Mouse (Mus musculus): Measurements from ENCODE around the gene Fbxw21. TPM values are rescaled to one million over a fixed set of nuclear protein-coding genes. Genes with fewer than 3 reads are reported as not detected.

The Fbxw21 gene
- total and polyA plus RNA-seq, 3 experiments: not detected

DNA sequence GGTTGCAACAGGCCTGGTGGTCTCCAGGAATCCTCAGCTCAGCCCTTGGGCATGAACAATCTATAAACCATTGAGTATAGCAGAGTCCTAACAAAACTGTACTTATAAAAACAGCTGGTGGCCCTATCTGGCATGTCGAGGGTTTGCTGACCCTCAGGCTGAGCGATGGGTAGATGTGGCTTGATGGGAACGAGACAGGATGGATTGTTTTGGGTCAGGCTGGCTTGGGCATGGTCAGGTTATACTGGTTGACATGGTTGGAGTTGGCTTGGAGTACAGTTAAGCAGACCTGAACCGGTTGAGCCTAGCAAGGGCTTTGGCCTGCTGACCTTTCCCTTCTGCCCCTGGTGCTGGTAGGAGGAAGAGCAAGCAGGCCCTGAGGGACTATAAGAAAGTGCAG lies 50.7 kb downstream of the Fbxw21 start:
- WGBS: 79% methylated on average over 4 of the region's 4 CpGs
- intact Hi-C loops (cut with DNase I): no loop called here
- no peak overlapping the region for H3K27ac ChIP-seq
- no peak overlapping the region for H3K4me3 ChIP-seq
- H3K27me3 ChIP-seq (ENCODE audit: control insufficient read depth, insufficient read depth, low read length): no peaks in the 10 kb centered on the region
- no peak for TF ChIP-seq CTCF (IDR thresholded peaks at IDR 0.05)
- no peak for TF ChIP-seq POLR2A (IDR thresholded peaks at IDR 0.05; ENCODE audit: insufficient read depth, low read depth, low read length)
- H3K79me2 ChIP-seq (replicated peaks; ENCODE audit: control insufficient read depth, insufficient read depth, low read length): no peaks in the 10 kb centered on the region
- H3K4me1 ChIP-seq (ENCODE audit: control insufficient read depth, insufficient read depth, low read length): no peaks in the 10 kb centered on the region
- H3K36me3 ChIP-seq (ENCODE audit: control insufficient read depth, insufficient read depth, low read length): no peaks in the 10 kb centered on the region
- H3K9ac ChIP-seq (ENCODE audit: low read depth, low read length): no peak overlapping the region
- DNase-seq: no peak

DNA sequence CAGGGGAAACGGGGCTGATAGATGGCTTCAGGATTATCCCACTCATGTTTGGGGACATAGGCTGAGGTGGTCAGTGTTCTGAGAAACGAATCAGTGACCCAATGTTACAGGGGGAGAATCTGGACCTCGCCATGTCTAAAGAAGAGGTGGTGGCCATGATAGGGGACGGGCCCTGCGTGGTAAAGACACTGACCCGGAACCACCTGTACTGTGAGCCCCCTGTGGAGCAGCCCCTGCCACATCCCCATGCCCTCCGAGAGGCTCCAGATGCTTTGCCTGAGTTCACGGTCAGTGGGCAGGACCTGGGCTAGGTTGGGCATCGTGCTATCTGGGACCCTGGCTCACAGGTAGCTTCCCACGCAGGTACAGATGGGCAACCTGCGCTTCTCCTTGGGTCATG lies 51.6 kb downstream of the Fbxw21 start:
- H3K79me2 ChIP-seq (replicated peaks; ENCODE audit: control insufficient read depth, insufficient read depth, low read length): no peaks in the 10 kb centered on the region
- intact Hi-C loops (cut with DNase I): no loop called here
- WGBS: 90% methylated on average over 11 of the region's 11 CpGs
- no peak overlapping the region for H3K4me3 ChIP-seq
- no peaks in the 10 kb centered on the region for H3K36me3 ChIP-seq (ENCODE audit: control insufficient read depth, insufficient read depth, low read length)
- no peaks in the 10 kb centered on the region for H3K4me1 ChIP-seq (ENCODE audit: control insufficient read depth, insufficient read depth, low read length)
- DNase-seq: peak in 1 of 2 experiments; percentile 12
- H3K9ac ChIP-seq (ENCODE audit: low read depth, low read length): no peak overlapping the region
- TF ChIP-seq CTCF (IDR thresholded peaks at IDR 0.05) (no peak), POLR2A (IDR thresholded peaks at IDR 0.05; ENCODE audit: insufficient read depth, low read depth, low read length) (no peak), EP300 (IDR thresholded peaks at IDR 0.05; ENCODE audit: insufficient read depth, low read depth, low read length) (no peak)
- no peaks in the 10 kb centered on the region for H3K27me3 ChIP-seq (ENCODE audit: control insufficient read depth, insufficient read depth, low read length)
- H3K27ac ChIP-seq: no peak overlapping the region

DNA sequence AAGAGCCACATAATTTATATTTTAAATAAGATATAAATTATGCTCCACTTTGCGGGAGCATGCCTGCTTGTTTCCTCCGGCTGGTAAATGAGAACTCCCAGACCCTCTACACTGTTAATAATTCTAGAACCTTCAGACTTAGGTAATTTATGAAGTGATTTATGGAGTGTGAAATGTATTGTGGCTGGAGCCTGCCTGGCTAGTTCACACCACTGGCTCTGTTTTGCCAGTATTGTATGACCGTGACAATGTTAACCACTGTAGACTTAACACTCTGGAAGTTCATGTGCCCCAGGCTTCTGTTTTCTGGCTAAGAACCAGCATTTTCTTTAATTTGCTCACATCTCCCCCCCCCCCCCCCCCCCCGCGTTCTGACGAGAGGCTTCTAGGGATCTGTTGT lies 54.5 kb downstream of the Fbxw21 start:
- TF ChIP-seq POLR2A (IDR thresholded peaks at IDR 0.05; ENCODE audit: insufficient read depth, low read depth, low read length): no peak
- TF ChIP-seq CTCF (IDR thresholded peaks at IDR 0.05): no peak
- no peak for TF ChIP-seq EP300 (IDR thresholded peaks at IDR 0.05; ENCODE audit: insufficient read depth, low read depth, low read length)
- no peaks in the 10 kb centered on the region for H3K79me2 ChIP-seq (replicated peaks; ENCODE audit: control insufficient read depth, insufficient read depth, low read length)
- no peaks in the 10 kb centered on the region for H3K36me3 ChIP-seq (ENCODE audit: control insufficient read depth, insufficient read depth, low read length)
- no peak overlapping the region for H3K27ac ChIP-seq
- no peaks in the 10 kb centered on the region for H3K27me3 ChIP-seq (ENCODE audit: control insufficient read depth, insufficient read depth, low read length)
- DNase-seq: no peak
- no peak overlapping the region for H3K4me3 ChIP-seq
- no peaks in the 10 kb centered on the region for H3K4me1 ChIP-seq (ENCODE audit: control insufficient read depth, insufficient read depth, low read length)
- 77% methylated on average over 6 of the region's 6 CpGs for WGBS
- no peak overlapping the region for H3K9ac ChIP-seq (ENCODE audit: low read depth, low read length)
- intact Hi-C loops (cut with DNase I): no loop called here

DNA sequence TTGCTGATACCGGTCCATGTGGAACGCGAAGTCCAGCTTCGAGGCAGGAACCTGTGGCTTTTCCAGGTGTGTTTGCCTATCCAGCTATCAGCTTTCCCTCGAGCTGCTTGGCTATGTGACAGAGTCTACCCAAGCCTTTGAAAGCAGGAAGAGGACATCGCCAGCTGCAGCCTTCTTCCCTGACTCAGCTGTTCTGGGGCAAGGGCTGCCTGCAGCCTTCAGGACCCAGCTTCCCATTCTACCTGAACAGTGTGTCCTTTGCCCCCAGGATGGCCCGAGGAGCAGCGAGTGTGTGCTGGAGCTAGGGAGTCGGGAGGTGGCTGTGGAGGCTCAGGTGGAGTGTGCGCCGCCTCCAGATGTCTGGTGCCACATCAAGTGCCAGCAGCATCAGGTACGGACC lies 56.2 kb downstream of the Fbxw21 start:
- H3K27me3 ChIP-seq (ENCODE audit: control insufficient read depth, insufficient read depth, low read length): no peaks in the 10 kb centered on the region
- no peak overlapping the region for H3K27ac ChIP-seq
- TF ChIP-seq EP300 (IDR thresholded peaks at IDR 0.05; ENCODE audit: insufficient read depth, low read depth, low read length) (no peak), POLR2A (IDR thresholded peaks at IDR 0.05; ENCODE audit: insufficient read depth, low read depth, low read length) (no peak), CTCF (IDR thresholded peaks at IDR 0.05) (no peak)
- no peaks in the 10 kb centered on the region for H3K79me2 ChIP-seq (replicated peaks; ENCODE audit: control insufficient read depth, insufficient read depth, low read length)
- H3K36me3 ChIP-seq (ENCODE audit: control insufficient read depth, insufficient read depth, low read length): no peaks in the 10 kb centered on the region
- WGBS: 81% methylated on average over 12 of the region's 12 CpGs
- intact Hi-C loops (cut with DNase I): no loop called here
- no peak overlapping the region for H3K9ac ChIP-seq (ENCODE audit: low read depth, low read length)
- DNase-seq: no peak
- no peaks in the 10 kb centered on the region for H3K4me1 ChIP-seq (ENCODE audit: control insufficient read depth, insufficient read depth, low read length)
- no peak overlapping the region for H3K4me3 ChIP-seq

DNA sequence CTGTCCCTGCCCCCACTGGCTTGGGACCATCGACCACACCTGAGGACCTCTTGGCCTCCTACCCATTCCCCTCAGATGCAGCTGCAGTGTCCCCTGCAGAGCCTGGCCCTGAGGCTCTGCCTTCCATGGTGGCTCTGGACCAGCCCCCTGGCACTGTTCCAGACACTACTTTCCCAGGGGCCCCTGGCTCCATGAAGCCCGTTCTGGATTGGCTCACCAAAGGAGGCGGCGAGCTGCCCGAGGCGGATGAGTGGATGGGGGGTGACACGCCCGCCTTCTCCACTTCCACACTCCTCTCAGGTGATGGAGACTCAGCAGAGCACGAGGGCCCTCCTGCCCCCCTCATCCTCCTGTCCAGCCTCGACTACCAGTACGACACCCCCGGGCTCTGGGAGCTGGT lies 56.8 kb downstream of the Fbxw21 start:
- H3K9ac ChIP-seq (ENCODE audit: low read depth, low read length): no peak overlapping the region

DNA sequence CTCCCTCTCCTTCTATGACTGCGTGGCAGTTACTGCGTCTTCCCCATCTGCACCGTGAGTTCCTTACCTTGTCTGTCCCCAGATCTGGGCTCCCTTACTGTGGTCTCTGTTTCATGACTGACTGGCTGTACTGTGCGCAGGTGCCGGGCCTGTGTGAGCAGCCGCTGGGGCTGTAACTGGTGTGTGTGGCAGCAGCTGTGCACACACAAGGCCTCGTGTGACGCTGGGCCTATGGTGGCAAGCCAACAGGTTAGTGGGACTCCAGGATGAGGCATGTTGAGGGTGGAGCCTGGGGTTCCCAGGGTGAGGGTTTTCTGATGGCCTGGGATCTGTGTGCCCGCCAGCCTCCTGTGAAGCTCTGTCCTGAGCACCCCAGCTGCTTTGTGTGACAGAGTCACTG lies 57.8 kb downstream of the Fbxw21 start:
- no peaks in the 10 kb centered on the region for H3K36me3 ChIP-seq (ENCODE audit: control insufficient read depth, insufficient read depth, low read length)
- intact Hi-C loops (cut with DNase I): no loop called here
- no peaks in the 10 kb centered on the region for H3K27me3 ChIP-seq (ENCODE audit: control insufficient read depth, insufficient read depth, low read length)
- 93% methylated on average over 9 of the region's 9 CpGs for WGBS
- DNase-seq: no peak
- no peak overlapping the region for H3K9ac ChIP-seq (ENCODE audit: low read depth, low read length)
- H3K4me1 ChIP-seq (ENCODE audit: control insufficient read depth, insufficient read depth, low read length): no peaks in the 10 kb centered on the region
- H3K4me3 ChIP-seq: no peak overlapping the region
- H3K27ac ChIP-seq: no peak overlapping the region
- no peaks in the 10 kb centered on the region for H3K79me2 ChIP-seq (replicated peaks; ENCODE audit: control insufficient read depth, insufficient read depth, low read length)
- TF ChIP-seq EP300 (IDR thresholded peaks at IDR 0.05; ENCODE audit: insufficient read depth, low read depth, low read length) (no peak), CTCF (IDR thresholded peaks at IDR 0.05) (no peak), POLR2A (IDR thresholded peaks at IDR 0.05; ENCODE audit: insufficient read depth, low read depth, low read length) (no peak)

More for the DNA sequence above, 56.8 kb downstream of the Fbxw21 start:
- Histone ChIP-seq H3K27me3 (ENCODE audit: control insufficient read depth, insufficient read depth, low read length) (no peaks in the 10 kb centered on the region), H3K27ac (no peak overlapping the region), H3K79me2 (replicated peaks; ENCODE audit: control insufficient read depth, insufficient read depth, low read length) (no peaks in the 10 kb centered on the region), H3K4me3 (no peak overlapping the region), H3K4me1 (ENCODE audit: control insufficient read depth, insufficient read depth, low read length) (no peaks in the 10 kb centered on the region), H3K36me3 (ENCODE audit: control insufficient read depth, insufficient read depth, low read length) (no peaks in the 10 kb centered on the region)
- intact Hi-C loops (cut with DNase I): no loop called here
- DNase-seq: no peak
- WGBS: 64% methylated on average over 12 of the region's 12 CpGs
- TF ChIP-seq CTCF (IDR thresholded peaks at IDR 0.05) (no peak), POLR2A (IDR thresholded peaks at IDR 0.05; ENCODE audit: insufficient read depth, low read depth, low read length) (no peak), EP300 (IDR thresholded peaks at IDR 0.05; ENCODE audit: insufficient read depth, low read depth, low read length) (no peak)

All from heart, adult 2 months (tissue).